Mouse (Mus musculus): Measurements from ENCODE around the gene Erg. TPM values are rescaled to one million over a fixed set of nuclear protein-coding genes. Genes with fewer than 3 reads are reported as not detected.
A peak's percentile ranks its signal among the peaks of the same experiment; 100 is the strongest.

Gene Erg
- total RNA-seq, 2 experiments from 2014 or later, result 8.1 to 9.1 TPM

DNA sequence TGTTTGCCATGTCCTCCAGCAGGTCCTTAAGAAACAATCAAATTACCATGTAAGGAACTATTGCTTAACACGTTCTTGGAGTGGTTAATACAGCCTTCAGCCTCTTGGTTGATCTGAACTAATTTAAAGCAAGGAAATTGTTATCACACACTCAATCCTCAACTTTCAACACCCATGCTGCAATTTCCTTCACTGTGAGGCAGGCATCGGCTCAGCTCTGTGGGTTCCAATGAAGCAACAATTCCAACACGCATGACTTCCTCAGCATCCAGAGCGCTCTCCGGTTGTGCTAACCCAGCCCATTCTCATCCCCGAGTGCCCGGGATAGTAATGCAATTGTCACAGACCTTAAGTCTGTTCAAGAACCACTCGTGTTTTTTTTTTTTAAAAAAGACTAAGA, 121.8 kb downstream of the Erg start:
- intact Hi-C loops (cut with DNase I), result loop anchor here (5.0 kb wide), 2 partner anchors 108 to 112 kb away; no protein-coding TSS in a partner anchor
- Histone ChIP-seq H3K27ac (no peak overlapping the region), H3K4me3 (no peak overlapping the region)
- no peak for TF ChIP-seq CTCF (IDR thresholded peaks at IDR 0.05)
- no peak for DNase-seq

- intact Hi-C loops (cut with DNase I), result no loop called here
- no peak overlapping the region for H3K4me3 ChIP-seq
- no peak for TF ChIP-seq CTCF (IDR thresholded peaks at IDR 0.05)
- peak overlapping the region; percentile 49 for H3K27ac ChIP-seq
- DNase-seq, result no peak
Observed at GRCm38 (mm10) chr16:95463796-95464195, 122.6 kb downstream of the Erg start.

GRCm38 (mm10) chr16:95461941-95462340, 124.5 kb downstream of the Erg start:
- no peak for TF ChIP-seq CTCF (IDR thresholded peaks at IDR 0.05)
- H3K4me3 ChIP-seq, result no peak overlapping the region
- DNase-seq, result no peak
- intact Hi-C loops (cut with DNase I), result no loop called here
- peak overlapping the region; percentile 51 for H3K27ac ChIP-seq

DNA sequence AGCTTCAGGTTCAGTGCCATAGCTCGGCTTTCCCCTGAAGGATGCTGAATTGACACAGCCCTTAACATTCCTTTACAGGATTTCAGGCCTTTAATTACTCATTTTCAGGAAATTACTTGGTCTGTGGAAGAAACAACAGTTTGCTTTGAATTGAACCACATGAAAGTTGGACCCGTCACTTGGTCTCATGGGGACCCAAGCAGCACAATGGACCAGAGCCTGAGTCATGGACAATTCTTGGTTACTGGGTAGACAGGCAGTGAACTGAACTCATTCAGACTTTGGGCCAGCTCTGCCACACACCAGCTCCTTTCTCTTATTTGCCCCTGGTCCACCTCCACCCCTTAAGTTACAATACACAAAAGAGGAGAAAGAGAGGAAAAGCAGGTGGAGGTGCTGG, 126.1 kb downstream of the Erg start:
- DNase-seq, result no peak
- peak overlapping the region; percentile 79 for H3K27ac ChIP-seq
- TF ChIP-seq CTCF (IDR thresholded peaks at IDR 0.05), result no peak
- H3K4me3 ChIP-seq, result no peak overlapping the region
- intact Hi-C loops (cut with DNase I), result no loop called here

GRCm38 (mm10) chr16:95459325-95459691, 127.1 kb downstream of the Erg start:
- Histone ChIP-seq H3K4me3 (peak overlapping the region; percentile 70), H3K27ac (peak overlapping the region; percentile 90)
- no peak for TF ChIP-seq CTCF (IDR thresholded peaks at IDR 0.05)
- intact Hi-C loops (cut with DNase I), result no loop called here
- DNase-seq, result peak; percentile 39

- H3K27ac ChIP-seq, result peak overlapping the region; percentile 90
- peak overlapping the region; percentile 70 for H3K4me3 ChIP-seq
- intact Hi-C loops (cut with DNase I), result no loop called here
- TF ChIP-seq CTCF (IDR thresholded peaks at IDR 0.05), result no peak
- DNase-seq, result no peak
Observed at GRCm38 (mm10) chr16:95458590-95459324, 127.6 kb downstream of the Erg start.

GRCm38 (mm10) chr16:95457006-95457405, 129.4 kb downstream of the Erg start:
- TF ChIP-seq CTCF (IDR thresholded peaks at IDR 0.05), result no peak
- Histone ChIP-seq H3K27ac (peak overlapping the region; percentile 90), H3K4me3 (peak overlapping the region; percentile 70)
- intact Hi-C loops (cut with DNase I), result no loop called here
- DNase-seq, result no peak

GRCm38 (mm10) chr16:95455896-95456295, 130.5 kb downstream of the Erg start:
- Histone ChIP-seq H3K4me3 (peak overlapping the region; percentile 70), H3K27ac (peak overlapping the region; percentile 90)
- DNase-seq, result no peak
- TF ChIP-seq CTCF (IDR thresholded peaks at IDR 0.05), result no peak
- intact Hi-C loops (cut with DNase I), result no loop called here

DNA sequence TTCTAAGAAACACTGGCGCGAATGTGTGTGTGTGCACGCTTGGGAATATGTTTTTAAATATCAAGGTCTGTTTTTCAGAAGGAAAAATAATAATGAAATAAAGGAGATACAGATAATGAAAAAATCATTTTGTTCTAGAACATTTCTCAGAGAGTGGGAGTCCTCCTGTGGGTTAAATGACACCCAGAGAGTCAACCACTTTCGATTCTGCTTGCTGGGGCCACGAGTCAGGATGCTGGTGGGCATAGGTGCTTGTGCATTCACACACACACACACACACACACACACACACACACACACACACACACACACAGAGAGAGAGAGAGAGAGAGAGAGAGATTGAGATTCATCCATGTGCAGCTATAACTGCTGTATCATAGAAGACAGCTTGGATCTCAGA, 130.9 kb downstream of the Erg start:
- intact Hi-C loops (cut with DNase I), result no loop called here
- peak overlapping the region; percentile 90 for H3K27ac ChIP-seq
- H3K4me3 ChIP-seq, result peak overlapping the region; percentile 70
- no peak for DNase-seq
- no peak for TF ChIP-seq CTCF (IDR thresholded peaks at IDR 0.05)

DNA sequence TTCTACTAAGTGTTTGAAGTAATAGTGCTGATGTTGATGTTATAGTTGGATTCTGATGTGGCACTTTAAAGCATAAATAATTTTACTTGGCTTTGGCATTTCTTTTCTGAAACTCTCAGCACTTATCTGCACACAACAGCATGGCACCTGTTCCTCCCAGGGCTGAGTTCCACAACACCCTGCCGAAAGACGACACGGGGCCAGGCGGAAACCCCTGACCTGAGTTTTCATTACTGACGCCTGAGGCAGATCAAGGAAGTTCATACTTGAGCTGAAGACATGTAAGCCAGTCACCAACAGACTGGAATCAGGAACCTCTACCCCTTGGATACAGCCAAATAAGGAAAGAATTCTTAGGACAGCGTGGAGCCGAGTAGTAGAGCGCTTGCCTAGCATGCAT, 134.0 kb downstream of the Erg start:
- TF ChIP-seq CTCF (IDR thresholded peaks at IDR 0.05), result no peak
- intact Hi-C loops (cut with DNase I), result no loop called here
- DNase-seq, result no peak
- Histone ChIP-seq H3K4me3 (peak overlapping the region; percentile 70), H3K27ac (peak overlapping the region; percentile 76)

- peak; percentile 38 for TF ChIP-seq CTCF (IDR thresholded peaks at IDR 0.05)
- intact Hi-C loops (cut with DNase I), result loop anchor here (5.0 kb wide), 1 partner anchor 47 kb away; no protein-coding TSS in a partner anchor
- peak overlapping the region; percentile 46 for H3K4me3 ChIP-seq
Observed at GRCm38 (mm10) chr16:95449361-95449725, 137.1 kb downstream of the Erg start.

DNA sequence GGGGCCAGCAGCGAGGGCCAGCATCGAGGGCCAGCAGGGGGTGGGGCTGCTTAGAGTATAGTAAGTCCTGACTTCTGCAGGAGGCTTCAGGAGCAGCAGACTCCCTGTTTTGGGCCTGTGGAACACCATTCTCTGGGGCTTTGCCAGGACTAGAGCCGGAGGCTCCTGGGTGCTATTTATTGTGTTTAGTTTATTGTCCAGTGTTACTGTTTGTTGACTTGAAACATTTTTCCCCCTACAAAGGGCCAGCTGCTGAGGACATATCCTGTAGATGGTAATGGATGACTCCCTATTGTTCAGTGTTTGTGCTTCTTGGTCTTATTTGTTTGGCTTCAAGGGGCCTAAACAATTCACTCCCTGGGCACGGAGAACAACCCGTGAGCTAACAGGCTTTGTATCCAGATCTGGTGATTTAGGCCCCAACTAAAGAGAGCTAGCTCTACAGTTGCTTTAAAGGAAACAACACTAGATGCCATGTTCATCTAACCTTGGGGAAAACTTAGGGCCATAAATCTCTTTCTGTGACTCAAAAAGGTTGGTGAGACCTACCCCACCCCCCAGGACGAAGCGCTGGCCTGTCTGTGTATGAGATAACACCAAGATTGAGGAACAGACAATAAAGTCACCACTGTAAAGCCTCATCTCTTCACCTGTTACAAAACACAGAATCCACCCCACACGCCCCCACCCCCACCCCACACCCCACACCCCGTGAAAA, 137.6 kb downstream of the Erg start:
- Histone ChIP-seq H3K27ac (peak overlapping the region; percentile 83), H3K4me3 (peak overlapping the region; percentile 46; the same call in 1 of the 2 replicates)
- no peak for TF ChIP-seq CTCF (IDR thresholded peaks at IDR 0.05)
- intact Hi-C loops (cut with DNase I), result loop anchor here (5.0 kb wide), 1 partner anchor 47 kb away; no protein-coding TSS in a partner anchor
- no peak for DNase-seq

More at GRCm38 (mm10) chr16:95449361-95449725, 137.1 kb downstream of the Erg start:
- H3K27ac ChIP-seq, result peak overlapping the region; percentile 83
- DNase-seq, result no peak

DNA sequence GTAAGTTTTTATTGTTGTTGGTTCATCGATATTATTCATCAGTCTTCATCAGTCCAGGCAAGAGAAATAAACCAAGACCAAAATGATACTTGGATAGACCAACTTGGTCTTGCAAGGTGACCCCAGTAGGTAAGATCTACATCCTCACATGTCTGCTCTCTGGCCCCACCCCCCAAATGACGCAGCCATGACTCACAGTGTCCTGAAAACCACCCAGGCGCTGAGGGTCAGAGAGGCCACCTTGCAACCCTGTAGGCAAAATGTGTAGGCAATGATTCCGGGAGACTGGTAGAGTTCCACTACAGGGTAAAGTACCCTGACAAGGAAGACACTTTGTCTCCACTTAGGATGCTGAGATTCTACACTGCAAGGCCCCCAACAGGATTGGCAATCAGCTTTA, 138.5 kb downstream of the Erg start:
- DNase-seq, result no peak
- intact Hi-C loops (cut with DNase I), result loop anchor here (5.0 kb wide), 1 partner anchor 46 kb away; no protein-coding TSS in a partner anchor
- Histone ChIP-seq H3K27ac (peak overlapping the region; percentile 83), H3K4me3 (no peak overlapping the region)
- no peak for TF ChIP-seq CTCF (IDR thresholded peaks at IDR 0.05)

All from gastrocnemius, adult 2 months (tissue).